Mouse (Mus musculus) kidney, postnatal 36 days (tissue): Measurements from ENCODE around the gene Adad2.
A peak's percentile ranks its signal among the peaks of the same experiment; 100 is the strongest.

Experiments used
- DNase-seq, 2 experiments: peaks; one replicate each; pipeline ENCODE4 v3.0.0; 2021 to 2022; ENCODE audit warnings: mixed read lengths in 2 of 2

Gene Adad2

DNA sequence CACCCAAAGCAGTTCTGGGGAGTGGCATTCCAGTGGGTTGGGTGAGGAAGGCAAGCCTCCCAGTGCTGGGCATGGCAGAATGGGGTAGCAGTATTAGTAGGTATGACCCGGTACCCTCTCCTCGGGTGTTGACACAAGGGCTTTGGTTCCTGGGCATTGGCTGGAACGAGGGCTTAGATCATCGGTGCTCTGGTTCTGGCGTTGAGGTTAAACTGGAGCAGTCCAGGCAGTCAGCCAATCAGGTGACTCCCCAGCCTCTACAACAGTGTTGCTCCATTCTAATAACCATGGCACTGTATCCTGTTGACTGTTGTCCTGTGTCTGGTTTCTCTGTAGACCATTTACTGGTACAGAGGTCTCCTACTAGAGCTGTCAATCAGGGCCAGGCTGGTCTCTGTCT lies 5.0 kb downstream of the Adad2 start:
- DNase-seq, result peak in 1 of 2 experiments; percentile 16

DNA sequence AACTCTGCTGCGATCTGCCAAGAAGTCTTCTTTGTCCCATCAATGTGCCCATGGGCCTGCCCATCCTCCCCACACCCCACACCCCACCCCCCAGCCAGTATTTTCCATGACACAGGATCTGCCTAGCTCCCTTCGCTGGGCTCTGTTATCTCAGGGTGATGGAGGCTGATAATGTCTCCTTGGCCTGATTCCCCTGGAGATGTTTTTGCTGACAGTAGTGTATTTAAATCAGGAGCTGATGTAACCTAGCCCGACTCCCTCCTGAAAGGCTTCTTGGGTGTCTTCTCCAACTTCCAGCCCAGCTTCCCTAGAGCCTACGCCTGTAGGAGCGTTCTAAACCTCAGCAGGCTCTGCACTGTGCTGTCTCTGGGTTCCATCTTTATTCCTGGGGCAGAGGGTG lies 6.3 kb downstream of the Adad2 start:
- DNase-seq, result no peak

DNA sequence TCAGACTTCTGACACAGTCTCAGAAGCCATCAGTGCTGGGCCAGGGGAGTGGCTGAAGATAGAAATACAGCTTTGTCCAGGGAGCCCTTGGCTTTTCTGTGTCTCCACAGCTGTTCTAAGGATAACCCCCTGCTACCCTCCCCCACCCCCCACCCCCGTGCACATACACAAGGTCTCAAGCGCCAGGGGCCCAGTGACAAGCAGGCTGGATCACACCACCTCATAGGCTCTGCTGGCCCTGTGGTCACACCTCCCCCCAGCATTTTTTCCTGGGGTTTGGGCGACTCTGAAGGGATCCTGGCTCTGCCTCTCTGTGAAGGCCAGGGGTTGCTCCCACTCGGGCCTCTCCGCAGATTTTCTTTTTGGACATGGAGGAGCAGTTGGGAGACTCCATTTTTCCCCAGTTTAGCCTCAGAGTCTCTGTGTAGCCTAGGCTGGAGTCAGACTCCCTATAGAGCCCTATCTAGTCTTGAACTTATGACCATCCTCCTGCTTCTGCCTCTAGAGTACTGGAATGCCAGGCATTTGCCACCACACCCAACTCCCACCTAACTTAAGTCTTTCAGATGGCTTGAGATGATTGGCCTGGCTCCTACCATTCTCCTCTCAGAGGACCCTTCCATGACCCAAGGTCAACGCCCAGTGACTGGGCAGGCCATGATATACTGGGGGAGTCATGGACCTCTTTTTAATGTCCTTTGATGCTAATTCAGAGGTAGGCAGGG lies 7.7 kb downstream of the Adad2 start:
- no peak for DNase-seq

DNA sequence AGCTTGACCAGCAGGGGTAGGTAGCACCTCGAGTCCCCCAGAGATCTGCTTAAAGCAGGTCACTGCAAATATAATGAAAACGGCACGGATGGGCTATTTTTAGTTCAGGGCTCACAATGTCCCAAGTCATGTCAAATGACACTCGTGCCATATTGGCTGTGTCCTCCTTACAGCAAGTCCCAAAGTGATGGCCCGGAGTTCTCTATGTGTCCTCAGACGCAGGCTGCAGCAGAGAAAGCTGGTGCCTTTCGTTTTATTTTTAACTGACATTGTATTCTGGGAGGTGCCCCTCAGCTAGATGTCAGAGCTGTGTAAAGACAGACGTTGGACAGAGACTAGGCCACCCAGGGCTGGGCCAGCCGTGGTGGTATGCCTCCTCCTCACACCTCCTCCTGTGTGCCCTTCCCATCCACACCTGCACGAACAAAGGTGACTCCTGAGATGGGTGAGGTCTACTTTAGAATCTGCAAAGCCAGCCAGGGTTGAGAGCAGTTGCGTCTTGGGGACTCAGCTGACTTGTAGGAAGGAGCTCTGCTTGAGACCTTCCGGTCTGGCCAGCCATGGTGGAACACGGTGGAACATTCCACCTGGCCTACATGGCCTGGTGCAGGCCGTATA lies 8.4 kb downstream of the Adad2 start:
- DNase-seq, result no peak

DNA sequence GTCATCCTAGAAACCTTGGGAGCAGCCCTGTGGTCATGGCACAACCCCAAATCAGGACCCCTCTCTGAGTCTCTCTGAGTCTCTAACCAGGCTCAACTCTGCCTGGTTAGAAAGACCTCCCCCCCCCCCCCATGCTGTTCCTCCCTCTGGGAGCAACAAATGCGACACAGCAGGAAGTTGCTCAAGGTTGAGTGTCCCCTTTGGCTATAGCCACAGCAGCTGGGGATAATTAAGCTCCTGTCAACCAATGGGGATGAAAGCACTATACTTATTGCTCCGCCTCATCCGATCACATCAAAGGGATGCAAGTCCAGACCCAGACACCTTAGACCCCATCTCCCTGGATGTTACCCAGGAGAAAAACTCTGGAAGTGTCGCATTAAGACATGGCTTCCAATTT lies 10.0 kb downstream of the Adad2 start:
- DNase-seq, result no peak

DNA sequence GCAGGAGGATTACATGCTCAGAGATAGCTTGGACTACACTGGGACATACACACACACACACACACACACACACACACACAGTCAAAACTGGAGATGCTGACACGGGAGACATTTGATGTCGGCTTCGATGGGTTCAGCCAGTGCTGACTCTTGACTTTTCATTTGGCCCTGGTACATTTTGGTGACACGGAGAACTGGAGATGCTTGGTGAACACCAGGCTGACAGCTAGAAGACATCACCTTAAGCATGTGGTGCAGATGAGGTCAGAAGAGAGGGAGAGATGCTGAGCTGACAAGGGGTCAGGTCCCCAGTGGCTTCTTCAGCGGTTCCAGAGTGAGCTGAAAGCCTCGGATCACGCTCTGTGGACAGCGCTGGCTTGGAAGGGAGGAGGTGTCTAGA lies 10.5 kb downstream of the Adad2 start:
- DNase-seq, result no peak

DNA sequence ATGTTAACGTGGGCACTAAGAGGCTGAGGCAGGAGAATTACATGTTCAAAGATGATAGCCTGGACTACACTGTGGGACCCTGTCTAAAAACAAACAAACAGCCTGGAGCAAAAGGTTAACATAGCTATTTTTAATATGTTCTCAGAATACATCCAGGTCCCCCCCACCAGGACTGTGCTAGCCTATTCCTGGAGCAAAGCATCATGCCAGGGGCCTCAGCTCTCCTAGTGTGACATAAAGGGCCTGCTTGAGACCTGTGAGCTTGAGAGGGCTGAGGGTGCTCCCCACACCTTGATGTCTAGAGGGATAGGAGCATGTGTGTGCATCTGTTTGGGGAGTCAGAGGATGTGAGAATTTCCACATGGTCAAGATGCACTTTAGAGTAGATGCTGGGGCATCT lies 11.2 kb downstream of the Adad2 start:
- no peak for DNase-seq

DNA sequence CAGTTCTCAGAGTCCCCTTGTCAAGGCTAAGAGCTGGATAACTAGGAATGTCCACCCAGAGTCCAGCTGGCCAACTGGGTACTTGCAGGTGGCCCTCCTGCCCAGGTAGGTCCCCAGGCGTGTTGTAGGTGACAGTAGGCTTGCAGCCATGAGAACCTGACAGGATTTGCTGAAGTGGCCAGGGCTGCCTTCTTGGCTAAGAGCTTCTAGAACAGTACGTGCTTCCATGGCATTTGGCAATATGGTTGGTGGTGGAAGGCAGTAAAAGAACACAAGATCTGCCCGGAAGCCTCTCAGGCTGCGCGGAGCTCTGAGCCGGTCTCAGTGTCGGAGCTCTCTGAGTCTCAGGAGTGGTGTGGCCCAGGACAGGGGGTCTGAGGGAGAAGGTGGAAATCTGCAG lies 12.4 kb downstream of the Adad2 start:
- no peak for DNase-seq

DNA sequence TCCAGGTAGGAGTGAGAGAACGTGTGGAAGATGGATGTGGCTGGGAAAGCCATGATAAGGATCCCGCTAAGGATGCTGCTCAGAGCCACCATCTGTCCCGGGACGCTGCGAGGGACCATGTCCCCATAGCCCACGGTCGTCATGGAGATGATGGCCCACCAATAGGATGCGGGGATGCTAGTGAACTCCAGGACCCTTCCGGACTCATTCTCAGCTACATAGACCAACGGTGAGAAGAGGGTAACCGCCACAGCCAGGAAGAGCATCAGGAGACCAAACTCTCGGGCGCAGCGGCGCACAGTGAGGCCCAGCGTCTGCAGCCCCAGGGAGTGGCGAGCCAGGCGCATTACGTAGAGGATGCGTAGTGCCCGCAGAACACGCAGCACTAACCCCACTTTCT lies 13.2 kb downstream of the Adad2 start:
- no peak for DNase-seq

DNA sequence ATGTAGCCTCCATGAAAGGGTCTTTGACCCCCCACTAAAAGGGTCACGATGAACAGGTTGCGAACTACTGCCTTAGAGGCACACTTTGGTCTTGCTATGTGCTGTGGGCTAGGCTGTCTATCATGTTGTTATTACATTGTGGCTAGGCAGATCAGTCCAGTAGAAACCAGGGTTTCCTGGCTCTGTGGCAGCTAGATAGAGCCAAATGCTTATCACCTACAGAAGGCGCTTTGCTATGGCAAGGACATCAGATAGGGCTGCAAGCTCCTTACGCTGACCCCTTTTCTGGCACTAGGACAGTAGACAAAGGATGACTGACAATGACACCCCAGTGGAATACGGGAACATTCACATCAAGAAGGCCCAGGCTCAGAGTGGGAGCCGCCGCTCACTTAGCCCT lies 14.7 kb downstream of the Adad2 start:
- DNase-seq, result no peak

DNA sequence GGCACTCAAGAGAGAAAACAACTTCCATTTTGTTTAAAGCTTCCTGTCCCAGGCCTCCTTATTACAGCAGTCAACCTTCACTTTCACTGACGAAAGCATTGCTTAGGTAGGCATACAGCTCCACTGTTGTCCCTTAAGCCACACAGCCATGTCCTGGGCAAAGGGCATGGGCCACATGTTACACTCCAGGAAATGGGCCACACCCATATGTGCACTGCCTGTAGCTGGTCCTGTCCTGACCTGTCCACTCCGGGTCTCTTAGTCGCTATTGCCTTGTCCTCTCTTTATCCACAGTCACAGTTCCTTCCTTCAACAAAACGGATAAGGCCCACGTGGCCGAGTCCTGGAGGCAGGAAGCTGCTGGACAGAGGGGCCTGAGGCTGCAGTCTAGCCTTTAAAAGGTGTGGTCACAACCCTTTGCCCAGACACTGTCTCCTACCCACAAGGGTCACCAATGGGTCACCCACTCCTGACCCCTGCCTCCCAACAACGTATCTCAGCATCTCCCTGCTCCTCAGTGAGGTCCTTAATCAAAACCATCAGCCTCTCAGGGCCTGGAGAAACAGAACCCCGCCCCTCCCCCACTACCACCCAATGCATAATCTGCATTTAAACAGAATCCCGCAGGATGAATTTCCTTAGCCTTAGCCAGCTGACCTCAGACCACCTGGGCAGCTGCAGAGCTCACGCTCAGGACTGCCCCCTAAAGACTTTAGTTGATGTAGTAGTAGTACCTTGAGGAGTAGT lies 15.2 kb downstream of the Adad2 start:
- no peak for DNase-seq

DNA sequence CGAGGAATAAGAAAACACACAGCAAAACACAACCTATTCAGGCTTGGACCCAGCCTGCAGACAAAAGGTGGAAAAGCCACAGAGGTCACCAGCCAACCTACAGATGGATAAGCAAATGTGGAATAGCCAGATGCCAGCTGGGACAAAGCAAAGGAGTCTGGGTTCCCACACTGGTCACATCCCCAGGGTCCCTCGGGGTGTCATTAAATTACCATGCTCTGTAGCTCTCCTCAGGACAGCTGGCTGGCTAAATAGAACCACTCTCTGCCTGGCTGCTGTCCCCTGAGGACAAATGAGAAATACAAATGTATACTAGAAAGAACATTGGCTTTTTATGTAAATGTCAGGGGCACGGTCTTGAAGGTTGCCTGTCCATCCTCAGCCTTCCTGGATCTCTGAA lies 18.3 kb downstream of the Adad2 start:
- DNase-seq, result no peak

DNA sequence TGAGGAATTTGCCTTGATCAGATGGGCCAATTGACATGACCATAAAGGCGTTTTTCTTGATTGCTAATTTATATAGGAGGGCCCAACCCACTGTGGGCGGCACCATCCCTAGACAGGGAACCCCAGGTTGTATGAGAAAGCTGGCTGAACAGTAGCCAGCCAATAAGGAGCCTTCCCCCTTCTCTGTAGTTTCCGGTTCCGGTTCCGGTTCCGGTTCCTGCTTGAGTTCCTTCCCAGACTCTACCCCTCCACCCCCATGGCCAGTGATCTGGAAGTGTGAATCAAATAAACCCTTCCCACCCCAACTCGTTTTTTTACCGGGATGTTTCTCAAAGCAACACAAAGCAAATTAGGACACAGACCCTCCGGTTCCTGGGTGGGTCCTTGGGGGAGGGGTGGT lies 19.7 kb downstream of the Adad2 start:
- no peak for DNase-seq

DNA sequence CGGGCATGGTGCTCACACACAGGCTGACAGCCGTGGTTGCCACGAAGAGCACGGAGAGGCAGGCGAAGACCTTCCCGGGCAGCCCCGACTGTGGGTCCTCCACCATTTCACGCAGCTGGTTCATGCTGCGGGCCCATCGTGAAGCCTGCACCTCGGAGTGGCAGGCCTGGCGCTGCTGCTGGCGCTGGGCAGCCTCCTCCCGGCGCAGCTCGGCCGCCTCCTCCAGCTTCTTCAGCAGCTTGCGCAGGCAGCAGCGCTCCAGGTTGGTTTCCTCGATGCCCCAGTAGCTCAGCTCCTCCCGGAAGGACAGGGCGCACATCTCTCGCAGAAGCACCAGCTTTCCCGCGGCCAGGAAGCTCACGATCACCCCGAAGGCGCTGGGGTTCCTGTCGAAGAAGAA lies 20.4 kb downstream of the Adad2 start:
- DNase-seq, result no peak

DNA sequence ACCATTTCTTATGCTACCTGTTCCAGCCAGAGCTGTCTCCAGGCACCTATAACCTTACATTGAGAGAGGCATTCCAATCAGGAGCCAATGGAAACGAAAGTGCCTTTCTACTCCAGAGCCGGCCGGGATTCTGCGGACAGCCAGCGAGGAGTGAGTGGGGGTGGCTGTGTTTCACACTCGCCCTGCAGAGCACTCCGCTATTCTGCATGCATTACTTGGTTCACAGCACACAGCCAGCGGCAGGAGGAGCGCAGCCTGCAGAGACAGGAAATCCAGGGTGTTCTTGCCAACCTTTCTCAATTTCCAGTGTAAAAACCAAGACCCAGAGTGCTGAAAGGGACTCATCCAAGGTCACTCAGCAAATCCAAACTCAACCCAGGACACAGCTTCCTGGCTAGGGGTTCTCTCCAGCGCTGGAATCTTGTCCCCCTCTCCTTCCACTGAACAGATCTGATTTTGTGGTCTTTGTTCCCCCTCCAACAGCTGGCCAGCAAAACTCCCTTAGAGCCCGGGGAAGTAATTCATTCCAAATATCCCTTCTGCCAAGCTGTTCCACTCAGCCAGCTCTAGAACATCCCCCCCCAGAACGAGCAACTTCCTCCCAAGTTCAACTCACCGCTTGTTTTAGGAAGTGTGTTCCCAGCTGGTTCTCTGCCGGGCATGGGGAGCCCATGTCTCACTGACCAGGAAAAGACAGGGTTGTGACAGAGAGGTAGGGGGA lies 22.2 kb downstream of the Adad2 start:
- DNase-seq, result peak in 1 of 2 experiments; percentile 36

DNA sequence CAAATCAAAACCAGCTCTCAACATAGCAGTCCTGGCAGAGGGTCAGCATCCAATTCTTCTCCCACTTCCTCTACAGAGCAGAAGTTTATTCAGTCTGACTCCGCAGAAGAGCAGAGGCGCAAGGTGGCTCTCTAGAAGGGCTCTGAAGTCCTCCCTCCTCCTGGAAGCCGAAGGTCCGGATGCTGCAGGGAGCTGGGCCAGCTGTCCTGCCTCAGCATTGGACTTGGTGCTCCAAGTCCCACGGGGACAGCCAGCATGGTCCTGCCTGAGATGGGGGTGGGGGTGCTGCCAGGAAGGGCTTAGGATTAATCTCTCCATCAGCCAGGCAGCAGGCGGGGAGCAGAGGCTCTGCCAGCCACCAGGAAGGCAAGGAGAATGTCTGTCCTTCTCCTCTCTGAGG lies 22.8 kb downstream of the Adad2 start, which contains the start of gene Kcng4:
Kcng4 (minus strand) TSS at position 303 of the 400 bp plus-strand sequence.
- DNase-seq, result peak in 1 of 2 experiments; percentile 41

DNA sequence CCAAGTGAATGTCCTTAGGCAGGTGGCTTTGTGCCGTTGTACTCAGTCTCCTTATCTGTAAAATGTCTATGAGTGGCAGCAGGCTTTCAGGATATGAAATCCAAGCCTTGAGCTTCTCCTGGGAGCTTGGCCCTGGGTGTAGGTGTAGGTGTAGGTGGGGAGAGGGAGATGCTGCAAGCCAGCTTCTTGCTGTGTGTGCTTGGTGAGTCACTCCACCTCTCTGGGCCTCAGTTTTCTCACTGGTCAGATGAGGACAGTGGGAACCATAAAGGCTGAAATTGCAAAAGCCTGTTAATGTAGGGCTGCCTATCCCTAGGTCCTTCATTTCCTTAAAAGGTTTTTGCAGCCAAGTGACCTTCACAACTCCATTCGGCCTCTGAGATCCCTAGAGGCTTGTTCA lies 23.4 kb downstream of the Adad2 start:
- DNase-seq, result no peak

DNA sequence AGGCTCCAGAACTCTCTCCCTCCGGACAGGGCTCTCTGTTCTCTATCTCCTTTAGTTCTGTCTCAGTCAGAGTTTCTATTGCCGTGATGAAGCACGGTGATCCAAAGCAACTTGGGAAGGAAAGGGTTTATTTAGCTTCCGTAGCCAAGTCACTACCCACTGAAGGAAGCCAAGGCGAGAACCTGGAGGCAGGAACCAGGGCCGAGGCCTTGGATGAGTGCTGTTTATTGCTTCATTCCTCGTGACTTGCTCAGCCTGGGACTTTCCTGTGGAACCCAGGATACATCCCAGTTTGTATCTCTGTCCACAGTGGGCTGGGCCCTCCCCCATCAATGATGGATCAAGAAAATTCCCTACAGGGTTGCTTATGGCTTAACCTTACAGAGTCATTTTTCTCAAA lies 24.2 kb downstream of the Adad2 start:
- no peak for DNase-seq

DNA sequence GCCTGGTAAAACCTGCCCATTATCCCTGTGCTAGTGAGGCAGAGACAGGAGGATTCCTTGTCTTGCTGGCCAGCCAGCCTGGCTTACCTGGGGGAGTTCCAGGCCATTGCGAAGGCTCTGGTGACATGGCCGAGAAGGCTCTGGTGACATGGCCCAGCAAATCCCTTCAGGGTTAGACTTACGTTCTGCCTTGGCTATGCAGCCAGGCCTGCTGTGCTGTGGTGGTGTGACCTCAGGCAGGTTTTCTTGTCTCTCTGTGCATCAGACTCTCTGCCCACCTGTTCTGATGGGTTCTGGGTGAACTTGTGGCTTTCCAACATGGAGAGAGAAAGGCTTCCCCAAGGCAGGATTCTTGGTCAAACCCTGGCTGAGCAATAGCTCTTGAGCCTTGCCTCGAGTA lies 24.8 kb downstream of the Adad2 start:
- no peak for DNase-seq

DNA sequence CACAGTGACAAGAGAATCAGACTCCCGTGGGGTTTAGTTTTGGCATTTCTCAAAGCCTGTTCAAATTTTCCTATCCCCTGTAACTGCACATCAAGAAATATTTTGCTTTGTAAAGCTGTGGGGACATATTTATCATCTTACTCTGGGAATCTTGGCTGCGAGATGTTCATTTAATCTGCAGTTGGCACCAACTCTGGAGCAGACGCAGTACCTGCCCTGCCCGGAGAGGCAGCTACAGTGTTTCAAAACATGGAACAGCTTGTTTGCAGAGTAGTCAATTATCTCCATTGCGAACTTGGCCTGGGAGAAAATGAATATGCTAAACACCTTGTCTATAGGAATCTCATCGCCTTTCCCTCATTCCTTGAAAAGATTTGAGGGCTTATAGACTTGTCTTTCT lies 25.7 kb downstream of the Adad2 start:
- no peak for DNase-seq

DNA sequence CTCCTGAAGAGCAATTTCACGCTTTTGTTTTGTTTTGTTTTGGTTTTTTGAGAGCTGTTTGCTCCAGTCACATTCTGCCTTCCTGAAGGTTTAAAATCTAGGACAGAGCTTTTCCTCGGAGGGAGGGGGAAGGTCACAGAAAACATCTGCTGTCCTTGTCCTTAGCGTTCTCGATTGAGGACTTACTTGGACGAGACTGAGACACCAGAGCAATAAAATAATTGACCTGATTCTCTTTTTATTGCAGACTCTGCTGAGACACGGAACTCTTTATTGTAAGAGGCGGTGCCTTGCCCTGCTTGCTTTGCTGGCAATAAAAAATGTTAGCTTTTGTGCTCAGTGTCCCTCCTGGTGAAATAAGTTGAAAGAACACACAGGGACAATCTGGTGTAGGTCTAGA lies 27.3 kb downstream of the Adad2 start:
- peak in 1 of 2 experiments; percentile 45 for DNase-seq

DNA sequence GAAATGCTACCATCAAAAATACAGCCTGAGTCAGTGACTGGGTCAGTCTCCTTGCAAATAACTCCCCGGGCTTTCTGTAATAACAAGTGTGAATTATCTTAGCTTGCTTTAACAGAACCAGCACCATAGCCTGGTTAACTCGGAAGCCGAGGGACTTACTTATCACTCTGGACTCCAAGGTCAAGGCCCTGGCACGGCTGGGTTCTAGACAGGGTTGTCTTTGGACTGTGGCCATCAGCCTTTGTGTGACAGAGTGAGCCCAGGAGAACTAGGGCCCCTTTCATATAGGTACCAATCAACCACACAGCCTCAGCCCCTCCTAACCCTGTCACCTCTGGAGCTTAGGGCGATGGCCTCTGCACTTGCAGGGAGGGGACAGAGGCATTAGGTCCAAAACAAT lies 28.5 kb downstream of the Adad2 start:
- DNase-seq, result no peak

DNA sequence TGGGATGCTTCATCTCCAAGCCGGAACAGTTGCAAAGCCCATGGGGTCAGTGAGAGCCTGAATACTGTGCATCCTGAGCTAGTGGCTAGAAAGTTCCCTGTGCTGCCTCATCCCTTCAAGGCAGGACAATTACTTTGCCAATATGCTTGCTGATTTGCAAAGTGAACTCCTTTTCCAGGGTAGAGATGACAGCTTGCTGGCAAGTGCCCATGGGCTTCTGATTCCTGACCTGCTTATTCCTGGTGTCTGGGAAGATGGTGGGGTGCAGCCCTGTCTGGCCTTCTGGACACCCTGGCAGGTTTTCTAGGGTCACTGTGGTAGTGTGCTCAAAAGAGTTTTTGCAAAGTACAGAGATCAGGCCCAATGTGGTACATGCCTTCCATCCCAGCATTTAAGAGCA lies 30.4 kb downstream of the Adad2 start:
- DNase-seq, result no peak
